Mouse (Mus musculus): Measurements from ENCODE around the gene Arhgap42. TPM values are rescaled to one million over a fixed set of nuclear protein-coding genes. Genes with fewer than 3 reads are reported as not detected.

Gene Arhgap42
- total RNA-seq, 1 experiment from 2014 or later = 0.27 TPM

DNA sequence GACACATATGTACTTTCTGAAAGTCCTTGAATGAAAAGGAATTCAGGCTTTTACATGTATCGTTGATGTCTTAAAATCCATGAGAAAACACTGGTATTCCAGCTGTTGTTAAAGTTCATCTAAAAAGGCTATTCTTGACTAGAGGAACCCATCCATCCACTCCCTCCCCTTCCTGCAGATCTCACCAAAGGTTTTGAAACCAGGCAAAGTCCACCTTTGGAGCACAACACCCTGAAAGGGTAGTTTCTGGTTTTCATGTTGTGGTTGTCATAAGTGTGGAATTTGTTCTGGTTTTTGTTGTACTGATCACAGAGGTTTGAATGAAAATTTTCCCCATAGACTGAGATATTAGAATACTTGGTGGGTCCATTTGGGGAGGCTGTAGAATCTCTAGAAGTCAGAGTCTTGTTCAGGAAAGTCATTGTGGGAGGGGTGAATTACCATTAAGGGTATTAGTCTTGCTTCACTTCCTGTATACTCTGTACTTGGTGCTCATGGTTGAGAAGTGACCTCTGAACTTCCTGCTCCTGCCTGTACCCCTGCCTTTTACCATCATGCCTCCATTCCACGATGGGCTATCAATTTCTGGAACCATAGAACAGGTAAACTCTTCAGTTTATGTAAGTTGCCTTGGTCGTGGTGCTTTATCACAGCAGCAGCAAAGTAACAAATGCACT lies 27.4 kb downstream of the Arhgap42 start:
- ATAC-seq (replicated peaks; ENCODE audit: low read depth, poor library complexity, severe bottlenecking) = no peak

DNA sequence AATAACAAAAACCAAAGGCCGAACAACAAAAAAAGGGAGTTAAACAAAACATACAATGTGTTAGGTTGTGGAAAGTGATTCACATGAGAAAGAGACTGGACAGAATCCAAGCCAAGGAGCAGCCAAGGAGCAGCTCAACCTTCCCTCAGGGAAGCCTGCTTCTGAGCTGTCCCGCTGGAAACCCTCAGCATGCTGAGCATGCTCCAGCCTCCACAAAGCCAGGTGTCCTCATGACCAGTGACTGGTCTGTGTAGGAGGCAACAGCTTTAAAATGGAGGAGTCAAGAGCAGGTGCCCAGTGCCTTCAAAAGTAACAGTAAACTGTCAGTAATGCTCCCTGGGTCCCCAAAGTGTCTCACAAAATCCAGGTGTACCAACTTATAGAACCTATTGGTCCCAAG lies 28.4 kb downstream of the Arhgap42 start:
- ATAC-seq (replicated peaks; ENCODE audit: low read depth, poor library complexity, severe bottlenecking) = no peak

DNA sequence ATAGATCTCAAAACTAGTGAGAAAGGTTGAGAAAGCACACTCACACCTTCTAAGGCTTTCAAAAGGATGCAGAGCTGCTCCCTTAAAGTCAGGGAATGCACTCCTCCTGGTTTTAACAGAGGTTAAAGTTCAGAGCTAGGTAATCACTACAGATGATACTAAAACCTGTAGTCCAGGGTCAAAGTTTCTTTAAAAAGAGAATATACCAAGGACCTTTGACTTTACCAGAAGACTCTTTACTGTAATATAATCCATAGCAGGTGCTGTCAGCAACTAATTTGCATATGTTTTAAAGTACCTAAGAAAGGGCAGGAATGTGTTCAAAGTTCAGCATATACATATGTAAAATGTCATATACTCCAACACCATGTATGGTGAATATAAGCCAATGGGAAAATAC lies 30.7 kb downstream of the Arhgap42 start:
- no peak for ATAC-seq (replicated peaks; ENCODE audit: low read depth, poor library complexity, severe bottlenecking)

DNA sequence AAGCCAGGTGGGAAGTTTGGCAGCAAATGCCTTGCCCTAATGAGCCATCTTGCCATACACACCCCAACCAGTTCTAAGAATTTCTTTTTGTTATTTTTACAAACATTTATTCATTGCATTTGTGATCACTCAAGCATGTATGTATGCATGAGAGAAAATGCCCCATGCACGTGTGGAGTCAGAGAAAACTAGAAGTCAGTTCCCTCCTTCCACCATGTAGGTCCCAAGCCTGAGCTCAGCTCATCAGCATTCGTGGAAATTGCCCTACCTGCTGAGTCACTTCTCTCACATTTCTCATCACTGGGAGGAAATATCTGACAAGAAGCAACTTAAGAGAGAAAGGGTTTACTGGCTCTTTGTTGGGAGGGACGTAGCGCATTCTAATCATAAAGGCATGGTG lies 31.6 kb downstream of the Arhgap42 start:
- no peak for ATAC-seq (replicated peaks; ENCODE audit: low read depth, poor library complexity, severe bottlenecking)

DNA sequence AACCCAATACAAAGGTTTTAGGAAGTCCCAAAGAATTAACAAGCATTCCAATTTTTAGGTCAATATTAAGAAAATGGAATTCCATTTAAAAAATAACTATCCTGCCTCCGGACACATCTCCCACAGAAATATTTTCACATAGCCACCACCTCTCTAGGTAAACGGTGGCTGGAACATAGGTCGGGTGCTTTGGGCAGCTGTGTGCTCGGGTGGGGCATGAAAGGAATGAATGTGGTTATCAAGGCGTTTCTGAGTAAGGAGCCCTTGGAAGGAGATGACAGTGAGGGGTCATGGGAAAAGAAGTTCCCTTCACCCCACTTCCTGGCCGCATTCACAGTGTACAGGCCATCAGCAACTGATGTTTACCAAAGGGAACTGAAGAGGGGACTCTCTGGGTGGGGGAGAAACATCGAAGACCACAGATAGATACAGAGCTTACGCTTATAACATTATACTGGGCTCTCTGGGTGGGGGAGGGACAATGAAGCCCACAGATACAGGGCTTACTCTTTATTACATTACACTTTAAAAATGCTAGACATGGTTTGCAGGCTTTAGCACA lies 38.0 kb downstream of the Arhgap42 start:
- no peak for ATAC-seq (replicated peaks; ENCODE audit: low read depth, poor library complexity, severe bottlenecking)

DNA sequence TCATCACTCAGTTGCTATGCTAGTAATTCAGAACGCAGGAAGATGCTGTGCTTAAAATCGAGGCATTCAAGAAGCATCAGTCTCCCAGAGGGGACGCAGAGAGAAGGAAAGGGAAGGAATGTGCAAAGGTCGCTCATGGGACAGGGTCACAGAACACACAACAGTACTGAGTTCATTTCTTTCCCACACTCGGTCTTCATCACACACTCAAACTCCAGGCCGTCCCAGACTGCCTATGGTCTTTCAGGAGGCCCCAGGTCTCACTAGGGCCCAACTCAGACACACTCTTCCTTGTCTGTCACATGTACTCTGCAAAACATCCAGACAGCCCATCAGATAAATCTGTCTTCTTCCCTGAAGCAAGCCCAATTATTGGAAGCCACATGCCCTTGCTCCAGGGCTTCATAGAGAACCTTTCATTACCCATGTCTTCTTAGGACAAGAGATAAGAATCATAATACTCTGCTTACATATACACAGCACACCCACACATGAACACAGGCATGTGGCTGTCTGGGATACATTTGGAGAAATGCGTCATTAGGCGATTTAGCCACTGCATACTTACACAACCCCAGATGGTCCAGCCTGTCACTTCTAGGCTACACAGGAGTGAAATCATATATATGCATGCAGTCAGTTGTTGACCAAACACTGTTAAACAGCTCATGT lies 39.6 kb downstream of the Arhgap42 start:
- no peak for ATAC-seq (replicated peaks; ENCODE audit: low read depth, poor library complexity, severe bottlenecking)

DNA sequence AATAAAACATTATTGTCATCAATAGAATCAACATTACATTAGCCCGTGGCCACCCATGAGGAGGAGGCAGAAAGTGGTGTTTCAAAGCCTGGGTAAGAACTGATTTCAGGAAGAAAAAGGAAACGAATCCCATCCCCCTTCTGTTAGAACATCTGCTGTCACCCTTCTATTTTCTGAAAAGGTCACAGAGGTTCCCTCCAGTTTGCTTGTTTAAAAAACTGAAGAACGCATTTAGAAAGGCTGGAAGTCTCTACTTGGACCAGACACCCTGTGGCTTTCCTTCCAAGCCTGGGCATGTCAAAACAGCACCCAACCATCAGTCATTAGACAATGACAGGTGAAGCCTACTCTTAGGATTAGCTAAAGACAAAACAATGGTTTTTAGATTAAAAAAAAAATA lies 40.3 kb downstream of the Arhgap42 start:
- ATAC-seq (replicated peaks; ENCODE audit: low read depth, poor library complexity, severe bottlenecking) = no peak

DNA sequence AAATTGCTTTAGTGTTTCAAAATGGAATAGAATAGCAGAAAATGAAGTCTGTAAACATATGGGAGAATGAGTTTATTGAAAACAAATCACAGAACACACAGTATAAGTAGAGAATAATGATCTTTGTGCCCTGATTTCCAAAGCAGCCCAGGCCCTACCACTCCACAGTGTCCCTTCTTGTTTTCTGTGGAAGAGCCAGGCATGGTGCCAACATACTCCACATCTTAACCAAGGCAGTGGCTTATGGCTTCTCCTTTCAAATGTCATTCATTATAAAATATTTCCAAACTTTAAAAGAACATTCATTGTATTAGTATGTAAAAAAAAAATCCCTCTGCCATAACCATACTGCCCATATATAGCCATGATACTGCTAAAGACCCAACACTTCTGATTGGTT lies 42.9 kb downstream of the Arhgap42 start:
- ATAC-seq (replicated peaks; ENCODE audit: low read depth, poor library complexity, severe bottlenecking) = no peak

DNA sequence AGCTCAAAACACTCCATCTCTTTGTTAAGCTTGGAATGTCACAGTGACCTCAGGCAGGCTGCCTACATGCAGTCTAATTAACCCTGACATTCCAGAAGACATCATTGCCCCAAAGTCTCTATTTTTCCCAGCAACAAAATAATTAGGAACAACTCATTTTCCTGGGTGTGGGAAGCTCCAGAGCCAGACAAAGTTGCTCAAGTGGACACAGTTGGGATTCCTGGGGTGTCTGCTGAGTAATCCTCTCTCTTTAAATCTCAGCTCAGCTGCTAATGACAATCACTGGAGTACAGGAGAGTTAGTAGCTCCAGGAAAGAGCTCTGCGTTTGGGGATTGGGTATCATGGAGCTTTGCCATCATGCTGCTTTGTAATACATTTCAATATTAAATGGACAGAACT lies 44.4 kb downstream of the Arhgap42 start:
- ATAC-seq (replicated peaks; ENCODE audit: low read depth, poor library complexity, severe bottlenecking) = no peak

DNA sequence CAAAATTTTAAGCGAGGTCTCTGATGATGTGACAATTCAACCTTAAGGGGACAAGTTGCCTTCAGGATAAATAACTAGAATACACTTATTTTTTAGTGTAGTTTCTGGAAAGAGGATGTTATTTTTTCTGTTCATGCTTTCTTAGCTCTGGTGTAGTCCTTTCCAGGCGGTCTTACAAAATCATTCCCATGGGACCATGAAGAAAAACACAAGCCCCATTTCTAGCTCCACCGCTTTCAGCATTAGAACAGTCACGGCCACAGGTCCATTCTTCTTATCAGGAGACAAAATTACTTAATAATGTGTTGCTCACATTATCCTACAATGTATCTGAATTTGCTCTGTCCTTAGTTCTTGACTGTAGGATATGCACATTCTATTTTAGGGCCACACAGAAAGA lies 46.2 kb downstream of the Arhgap42 start:
- ATAC-seq (replicated peaks; ENCODE audit: low read depth, poor library complexity, severe bottlenecking) = no peak

DNA sequence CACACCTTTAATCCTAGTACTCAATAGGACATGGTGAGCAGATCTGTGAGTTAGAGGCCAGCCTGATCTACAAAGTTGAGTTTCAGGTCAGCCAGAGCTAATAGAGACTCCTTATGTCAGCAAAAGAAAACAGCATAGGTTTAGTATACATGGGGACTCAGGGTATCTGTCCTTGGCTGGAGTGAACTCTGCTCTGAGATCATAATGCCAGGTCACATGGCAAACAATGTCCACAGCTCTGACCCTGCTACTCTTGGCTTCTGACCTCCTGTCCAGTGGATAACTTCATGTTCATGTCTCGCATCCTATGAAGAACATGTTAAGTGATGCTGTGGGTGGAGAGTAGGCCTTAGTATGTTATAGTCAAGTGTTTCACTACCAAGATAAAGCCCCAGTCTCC lies 48.1 kb downstream of the Arhgap42 start:
- no peak for ATAC-seq (replicated peaks; ENCODE audit: low read depth, poor library complexity, severe bottlenecking)

DNA sequence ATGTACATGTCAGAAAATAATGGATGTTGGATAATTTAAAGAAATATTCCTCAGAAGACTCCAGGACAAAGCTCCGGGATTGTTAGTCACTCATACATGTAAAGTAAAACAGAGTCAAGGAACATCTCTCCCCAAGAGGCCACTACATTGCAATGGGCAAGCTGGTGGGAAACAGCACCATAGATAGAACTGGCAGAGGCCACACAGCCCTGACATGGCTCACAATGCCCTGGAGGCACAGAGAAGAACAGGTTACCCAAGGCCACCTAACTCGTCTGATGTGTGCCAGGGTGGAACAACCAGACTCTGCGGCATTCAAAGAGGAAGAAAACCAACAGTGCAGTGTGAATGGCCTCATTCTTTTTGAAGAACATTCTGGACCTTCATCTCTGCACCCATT lies 50.7 kb downstream of the Arhgap42 start:
- ATAC-seq (replicated peaks; ENCODE audit: low read depth, poor library complexity, severe bottlenecking) = no peak

DNA sequence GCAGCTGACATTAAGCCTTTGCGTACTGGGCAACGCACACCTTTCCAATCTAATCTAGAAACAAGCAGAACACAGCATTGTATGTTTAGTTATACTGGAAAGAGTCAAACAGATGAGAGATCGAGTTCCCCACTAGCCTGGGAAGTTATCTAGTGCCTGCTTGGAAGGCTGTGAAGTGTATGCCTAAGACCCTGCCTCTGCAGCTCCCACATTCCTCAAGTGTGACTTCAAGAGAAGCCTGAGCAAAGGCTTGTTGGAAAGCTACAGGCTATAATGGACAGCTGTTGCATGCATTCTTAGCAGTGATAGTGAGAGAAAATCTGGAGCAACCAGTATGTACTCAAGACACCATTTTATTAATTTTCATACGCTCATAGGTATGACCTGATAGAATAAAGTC lies 61.2 kb downstream of the Arhgap42 start:
- ATAC-seq (replicated peaks; ENCODE audit: low read depth, poor library complexity, severe bottlenecking) = no peak

DNA sequence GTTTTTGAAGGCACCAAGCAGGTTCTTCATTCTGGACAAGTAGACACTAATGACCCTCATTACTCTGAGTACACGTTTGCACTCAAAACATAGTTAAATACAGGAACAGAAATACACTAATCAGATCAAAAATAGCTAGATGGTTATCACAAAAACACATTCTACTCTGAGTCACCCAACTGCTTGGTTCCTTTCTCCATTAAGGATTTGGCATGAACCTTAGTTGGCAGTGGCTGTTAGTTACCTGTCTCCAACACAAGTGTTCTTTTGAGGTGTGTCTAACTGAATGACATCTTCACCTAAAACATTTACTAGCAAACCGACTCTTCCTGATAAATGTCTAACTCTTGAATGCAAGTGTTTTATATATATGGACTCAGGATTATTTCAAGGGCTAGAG lies 64.0 kb downstream of the Arhgap42 start:
- no peak for ATAC-seq (replicated peaks; ENCODE audit: low read depth, poor library complexity, severe bottlenecking)

DNA sequence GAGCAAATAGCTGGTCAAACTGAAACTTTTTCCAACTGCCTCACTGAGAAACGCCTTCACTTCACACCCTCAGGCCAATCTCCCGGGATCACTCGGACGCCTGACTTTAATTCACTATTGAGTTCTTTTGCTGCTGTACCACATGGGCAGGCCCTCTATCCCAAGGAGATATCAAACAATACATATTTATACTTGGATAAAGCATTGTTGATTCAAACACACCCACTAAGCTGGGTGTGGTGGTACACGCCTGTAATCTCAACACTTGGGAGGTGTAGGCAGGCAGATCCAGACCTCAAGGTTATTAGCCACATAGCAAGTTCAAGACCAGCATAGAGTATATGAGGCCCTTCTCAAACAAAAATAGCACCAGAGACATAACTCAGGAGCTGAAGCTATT lies 64.7 kb downstream of the Arhgap42 start:
- no peak for ATAC-seq (replicated peaks; ENCODE audit: low read depth, poor library complexity, severe bottlenecking)

DNA sequence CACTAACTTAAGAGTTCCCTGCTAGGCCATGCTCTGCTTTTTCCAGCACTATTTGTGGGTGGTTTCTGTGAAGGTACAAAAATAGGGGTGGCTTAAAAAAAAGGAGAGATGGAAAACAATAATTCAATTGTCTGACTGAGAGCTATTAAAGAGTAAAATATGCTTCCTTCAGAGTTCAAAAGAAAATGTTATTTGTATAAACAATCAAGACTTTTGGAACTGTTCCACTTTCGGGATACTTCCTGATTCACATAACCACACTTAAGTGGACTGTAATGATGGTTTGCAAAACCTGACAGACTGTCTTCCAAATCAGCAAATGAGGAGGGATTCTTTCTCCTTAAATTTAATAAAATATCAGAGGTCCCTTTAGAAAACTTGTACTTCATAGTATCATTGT lies 65.8 kb downstream of the Arhgap42 start:
- no peak for ATAC-seq (replicated peaks; ENCODE audit: low read depth, poor library complexity, severe bottlenecking)

DNA sequence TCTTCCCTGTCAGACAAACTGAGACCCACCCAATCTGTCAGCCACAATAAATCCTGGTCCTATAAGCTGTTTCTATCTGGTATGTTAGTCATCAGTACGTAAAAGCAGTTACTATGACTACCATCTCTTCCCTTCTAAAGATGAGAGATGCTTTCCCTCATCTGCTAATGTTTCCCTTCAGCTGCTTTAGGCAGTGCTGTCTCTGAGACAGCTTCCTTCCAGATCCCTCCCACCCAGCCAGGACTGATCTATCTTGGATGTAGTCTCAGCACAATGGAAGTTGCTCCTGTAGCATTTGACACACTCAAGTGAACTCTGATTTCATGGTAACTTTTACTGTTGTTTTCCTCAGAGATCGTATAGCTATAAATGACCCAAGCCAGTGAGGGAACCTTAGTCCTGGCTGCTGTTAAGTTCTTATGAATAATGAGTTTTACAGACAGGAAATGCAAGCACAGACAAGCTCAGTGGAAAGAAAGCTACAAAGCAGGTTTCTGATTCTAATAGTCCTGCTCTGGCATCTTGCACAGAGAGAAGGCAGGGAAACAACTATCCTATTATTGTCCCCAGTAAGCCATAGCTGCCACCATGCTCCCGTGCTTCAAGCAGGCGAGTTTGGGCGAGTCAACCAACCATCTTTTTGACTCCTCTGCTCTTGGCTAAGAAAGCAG lies 67.6 kb downstream of the Arhgap42 start:
- no peak for ATAC-seq (replicated peaks; ENCODE audit: low read depth, poor library complexity, severe bottlenecking)

DNA sequence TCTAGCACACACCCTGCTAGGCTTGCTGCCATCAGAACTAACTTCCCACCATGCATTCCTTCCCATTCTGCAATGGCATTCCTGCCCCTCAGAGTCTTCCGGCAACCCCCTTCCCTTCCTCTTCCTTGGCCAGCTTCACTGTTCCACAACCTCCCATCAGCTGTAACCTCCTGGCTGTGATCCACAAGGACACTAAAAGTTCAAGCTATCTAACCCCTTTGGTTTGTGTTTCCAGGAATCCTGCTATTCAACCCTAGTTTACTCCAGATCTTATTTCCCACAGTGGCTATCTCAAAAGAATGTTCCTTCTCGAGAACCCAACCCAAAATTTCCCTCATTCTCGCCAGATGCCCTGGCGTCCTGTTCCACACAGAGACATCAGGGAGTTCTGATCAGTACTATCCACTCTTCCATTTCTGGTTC lies 73.2 kb downstream of the Arhgap42 start:
- no peak for ATAC-seq (replicated peaks; ENCODE audit: low read depth, poor library complexity, severe bottlenecking)

DNA sequence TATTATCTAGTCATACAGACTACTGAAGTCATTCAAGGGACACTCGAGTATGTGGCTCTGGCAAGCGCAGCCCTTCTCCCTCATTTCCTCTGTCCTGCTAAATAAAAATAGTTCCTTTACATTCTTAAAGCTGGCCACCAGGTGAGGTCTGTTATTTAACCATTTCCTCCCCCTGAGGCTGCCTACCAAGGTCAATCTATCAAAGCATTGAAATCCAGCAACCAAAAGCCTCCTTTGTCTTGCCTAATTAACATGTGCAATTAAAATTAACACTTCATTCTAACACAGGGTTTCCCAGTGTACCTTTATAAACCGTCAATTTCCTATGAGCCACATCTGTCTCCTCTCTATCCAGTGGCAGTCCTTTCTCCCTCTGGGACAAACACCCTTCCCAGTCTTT lies 78.2 kb downstream of the Arhgap42 start:
- no peak for ATAC-seq (replicated peaks; ENCODE audit: low read depth, poor library complexity, severe bottlenecking)

DNA sequence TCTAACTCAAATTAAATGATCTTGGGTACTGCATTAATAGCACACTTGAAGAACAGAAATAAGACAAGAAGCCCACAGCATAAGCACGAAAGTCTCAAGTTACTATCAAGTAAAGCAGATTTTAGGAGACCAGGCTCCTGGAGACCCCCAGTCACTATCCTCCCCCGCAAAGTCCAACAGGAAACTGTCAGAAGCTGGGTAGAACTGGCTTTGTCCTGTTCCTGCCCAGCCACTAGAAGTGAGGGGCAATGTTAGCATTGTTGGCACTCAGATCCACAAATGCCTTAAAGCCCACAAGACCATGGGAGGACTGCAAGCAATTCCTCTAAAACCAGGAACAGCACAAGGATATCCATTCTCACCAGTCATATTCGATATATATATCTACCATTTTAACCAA lies 80.7 kb downstream of the Arhgap42 start:
- no peak for ATAC-seq (replicated peaks; ENCODE audit: low read depth, poor library complexity, severe bottlenecking)

DNA sequence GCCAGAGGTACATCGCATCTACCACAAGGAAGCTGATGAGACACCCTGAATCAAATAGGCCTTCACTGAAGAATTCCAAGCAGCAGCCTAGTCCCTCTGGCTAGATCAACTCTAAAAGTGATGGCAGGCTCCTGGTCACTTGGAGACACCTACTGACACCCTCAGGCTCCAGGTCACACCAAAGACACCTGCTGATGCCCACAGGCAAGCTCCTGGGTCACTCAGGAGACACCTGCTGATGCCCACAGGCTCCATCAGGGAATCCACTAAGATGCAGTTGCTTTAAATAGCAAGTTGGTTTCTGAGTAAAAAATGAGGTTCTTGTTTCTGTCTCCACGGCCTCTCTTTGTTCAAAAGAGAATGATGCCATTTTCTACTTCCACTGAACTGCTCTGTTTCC lies 81.5 kb downstream of the Arhgap42 start:
- ATAC-seq (replicated peaks; ENCODE audit: low read depth, poor library complexity, severe bottlenecking) = no peak

All from common myeloid progenitor, adult 5-6 weeks (primary cell).